ENCODE assay signal across 28 mouse cellular contexts in the genomic region with DNA sequence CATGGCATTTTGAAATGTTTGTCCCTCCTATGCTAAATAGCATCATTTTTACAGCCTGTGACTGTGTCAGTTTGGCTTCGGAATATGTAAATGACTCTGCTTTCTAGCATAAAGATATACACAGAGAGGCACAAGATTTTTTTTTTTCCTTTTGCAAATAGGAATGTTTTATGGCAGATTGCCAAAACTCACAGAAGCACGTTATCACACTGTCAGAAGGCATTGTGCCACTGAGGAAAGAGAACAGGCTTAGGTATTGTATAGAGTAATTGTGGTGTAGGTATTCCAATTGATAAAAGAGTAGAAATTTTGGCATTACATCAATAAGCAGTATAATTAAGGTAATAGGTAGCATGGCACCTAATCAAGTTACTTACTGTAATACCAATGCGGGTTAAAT.
DNase-seq lines count a peak whose midpoint lies in the region; ATAC-seq and TF ChIP-seq lines count a peak whose summit lies in the region.
"Had no signal": no experiment of that assay in that cellular context is flagged by ENCODE, and none has a peak within 500 bp of the region (broad histone marks: within the 10 kb centered on the region; RNA-seq: fewer than 3 reads in every experiment).

No protein-coding gene starts in this region.

- DNase-seq in cerebellum, postnatal 10 days = peak; percentile 3 to 29
- DNase-seq in cerebellum, adult 18-20 months = no peak
- DNase-seq in hindbrain, postnatal 0 days (ENCODE audit: low spot score) = peak; percentile 58
- DNase-seq in stomach, postnatal 0 days (ENCODE audit: low spot score) = no peak
- DNase-seq: adrenal gland, adult 8-10 months; cerebellum, adult 11-12 months; gastrocnemius, postnatal 10 days; heart, postnatal 10 days; kidney, postnatal 14 days; layer of hippocampus, adult 9-11 months; lung, adult 2 months; lung, postnatal 14 days; right cerebral cortex, adult 18-20 months; spleen, adult 18-20 months; thymus, adult 2 months; thymus, postnatal 4 days had no signal

- no peaks in the 10 kb centered on the region for H3K4me1 ChIP-seq in hindbrain, postnatal 0 days (ENCODE audit: insufficient read depth, low read length)
- H3K4me1 ChIP-seq in hindbrain, embryonic 13.5 days (replicated peaks) = no peaks in the 10 kb centered on the region
- no peaks in the 10 kb centered on the region for H3K4me1 ChIP-seq in stomach, embryonic 16.5 days (ENCODE audit: control insufficient read depth, insufficient read depth, low read length)
- H3K4me1 ChIP-seq in stomach, postnatal 0 days (replicated peaks; ENCODE audit: control insufficient read depth, insufficient read depth) = no peaks in the 10 kb centered on the region
- H3K4me1 ChIP-seq: limb, embryonic 10.5 days; limb, embryonic 15.5 days; midbrain, embryonic 12.5 days; neural tube, embryonic 15.5 days had no signal

- 30% methylated on average over 3 of the region's 3 CpGs for WGBS in hindbrain, postnatal 0 days
- 47% methylated on average over 3 of the region's 3 CpGs for WGBS in hindbrain, embryonic 13.5 days
- 56% methylated on average over 3 of the region's 3 CpGs for WGBS in stomach, embryonic 16.5 days
- 51% methylated on average over 3 of the region's 3 CpGs for WGBS in stomach, postnatal 0 days

- H3K36me3 ChIP-seq in hindbrain, postnatal 0 days (ENCODE audit: insufficient read depth, low read length) = no peaks in the 10 kb centered on the region
- no peaks in the 10 kb centered on the region for H3K36me3 ChIP-seq in hindbrain, embryonic 13.5 days
- no peaks in the 10 kb centered on the region for H3K36me3 ChIP-seq in stomach, embryonic 16.5 days (ENCODE audit: control insufficient read depth, insufficient read depth, low read length)
- H3K36me3 ChIP-seq in stomach, postnatal 0 days (ENCODE audit: control insufficient read depth, insufficient read depth, low read length) = no peaks in the 10 kb centered on the region
- H3K36me3 ChIP-seq: G1E; heart, embryonic 13.5 days; limb, embryonic 10.5 days; limb, embryonic 15.5 days; midbrain, embryonic 12.5 days; neural tube, embryonic 15.5 days had no signal

- no peak overlapping the region for H3K4me2 ChIP-seq in hindbrain, postnatal 0 days (ENCODE audit: low read depth, low read length)
- no peak overlapping the region for H3K4me2 ChIP-seq in hindbrain, embryonic 13.5 days
- H3K4me2 ChIP-seq in stomach, embryonic 16.5 days (ENCODE audit: low read depth, low read length) = no peak overlapping the region
- H3K4me2 ChIP-seq in stomach, postnatal 0 days (replicated peaks; ENCODE audit: low read depth) = no peak overlapping the region
- H3K4me2 ChIP-seq: heart, embryonic 13.5 days; limb, embryonic 15.5 days; midbrain, embryonic 12.5 days; neural tube, embryonic 15.5 days had no signal

- no peaks in the 10 kb centered on the region for H3K27me3 ChIP-seq in hindbrain, postnatal 0 days (ENCODE audit: insufficient read depth, low read length)
- no peaks in the 10 kb centered on the region for H3K27me3 ChIP-seq in hindbrain, embryonic 13.5 days
- H3K27me3 ChIP-seq in stomach, embryonic 16.5 days (ENCODE audit: control insufficient read depth, insufficient read depth, low read length) = no peaks in the 10 kb centered on the region
- no peaks in the 10 kb centered on the region for H3K27me3 ChIP-seq in stomach, postnatal 0 days (ENCODE audit: control insufficient read depth, insufficient read depth, low read length)
- H3K27me3 ChIP-seq: heart, embryonic 13.5 days; limb, embryonic 15.5 days; midbrain, embryonic 12.5 days; neural tube, embryonic 15.5 days had no signal

- ATAC-seq in hindbrain, postnatal 0 days = no peak
- no peak for ATAC-seq in hindbrain, embryonic 13.5 days (ENCODE audit: low FRiP score)
- 0 out of 2 replicates have a peak, but pooled peaks have one; percentile 33 for ATAC-seq in stomach, embryonic 16.5 days (ENCODE audit: insufficient read depth, low FRiP score)
- no peak for ATAC-seq in stomach, postnatal 0 days (ENCODE audit: low FRiP score, low TSS enrichment)
- no peak for ATAC-seq in CD4-positive, CD25-positive, alpha-beta regulatory T cell, adult 4 months
- ATAC-seq in monocyte, adult 5-6 weeks (replicated peaks; ENCODE audit: insufficient number of reproducible peaks, low FRiP score, low TSS enrichment, poor library complexity, severe bottlenecking) = no peak
- ATAC-seq: intestine, postnatal 0 days had no signal

- H3K9me3 ChIP-seq in hindbrain, postnatal 0 days (ENCODE audit: low read length) = no peaks in the 10 kb centered on the region
- no peaks in the 10 kb centered on the region for H3K9me3 ChIP-seq in hindbrain, embryonic 13.5 days
- no peaks in the 10 kb centered on the region for H3K9me3 ChIP-seq in stomach, embryonic 16.5 days (replicated peaks; ENCODE audit: control insufficient read depth, low read length)
- H3K9me3 ChIP-seq in stomach, postnatal 0 days (ENCODE audit: control insufficient read depth, low read length) = no peaks in the 10 kb centered on the region
- H3K9me3 ChIP-seq: G1E; heart, embryonic 13.5 days; limb, embryonic 10.5 days; limb, embryonic 15.5 days; midbrain, embryonic 12.5 days; neural tube, embryonic 15.5 days had no signal

- TF ChIP-seq EP300 in stomach, postnatal 0 days (optimal IDR thresholded peaks at IDR 0.05) = no peak

- H3K9ac ChIP-seq in hindbrain, postnatal 0 days (replicated peaks; ENCODE audit: low read length) = no peak overlapping the region
- no peak overlapping the region for H3K9ac ChIP-seq in hindbrain, embryonic 13.5 days
- H3K9ac ChIP-seq in stomach, embryonic 16.5 days (ENCODE audit: low read length) = no peak overlapping the region
- H3K9ac ChIP-seq in stomach, postnatal 0 days (ENCODE audit: low read length) = no peak overlapping the region
- H3K9ac ChIP-seq: heart, embryonic 13.5 days; limb, embryonic 15.5 days; liver, embryonic 14.5 days; midbrain, embryonic 12.5 days; neural tube, embryonic 15.5 days had no signal

- no peak for TF ChIP-seq CTCF in hindbrain, postnatal 0 days (IDR thresholded peaks at IDR 0.05; ENCODE audit: low read depth)
- no peak for TF ChIP-seq CTCF in stomach, postnatal 0 days (IDR thresholded peaks at IDR 0.05; ENCODE audit: low read depth)

- no peak overlapping the region for H3K27ac ChIP-seq in hindbrain, postnatal 0 days
- H3K27ac ChIP-seq in hindbrain, embryonic 13.5 days = no peak overlapping the region
- H3K27ac ChIP-seq in stomach, embryonic 16.5 days (ENCODE audit: low read length) = no peak overlapping the region
- H3K27ac ChIP-seq in stomach, postnatal 0 days (replicated peaks) = no peak overlapping the region
- H3K27ac ChIP-seq: heart, embryonic 13.5 days; limb, embryonic 10.5 days; limb, embryonic 15.5 days; liver, embryonic 14.5 days; midbrain, embryonic 12.5 days; neural tube, embryonic 15.5 days had no signal

- H3K4me3 ChIP-seq in hindbrain, postnatal 0 days (ENCODE audit: low read length) = no peak overlapping the region
- no peak overlapping the region for H3K4me3 ChIP-seq in hindbrain, embryonic 13.5 days
- H3K4me3 ChIP-seq in stomach, embryonic 16.5 days (replicated peaks; ENCODE audit: low read length) = no peak overlapping the region
- H3K4me3 ChIP-seq in stomach, postnatal 0 days (ENCODE audit: low read depth, low read length) = no peak overlapping the region
- H3K4me3 ChIP-seq: heart, embryonic 13.5 days; limb, embryonic 10.5 days; limb, embryonic 15.5 days; midbrain, embryonic 12.5 days; neural tube, embryonic 15.5 days had no signal

Comparison
In these comparisons a context has a peak if more than half of its experiments do, and no peak if none do; other contexts are left out.
1. DNase-seq: peak in cerebellum, postnatal 10 days (2 of 2) and hindbrain, postnatal 0 days (single experiment); none in cerebellum, adult 18-20 months (0 of 2) and stomach, postnatal 0 days (single experiment).